Mouse (Mus musculus) retina, embryonic 14.5 days (tissue): Measurements from ENCODE around the gene Znhit1.

ENCODE experiments used
- DNase-seq: peaks from one replicate; pipeline ENCODE4 v3.0.0-alpha.2; 2015; ENCODE audit warnings: low spot score

The Znhit1 gene

GRCm38 (mm10) chr5:136987934-136988271, at the start of gene Znhit1:
Znhit1 (minus strand) TSS chr5:136988021.
- peak; percentile 16 for DNase-seq

GRCm38 (mm10) chr5:137036211-137036610, 48.4 kb upstream of the Znhit1 start:
- DNase-seq = no peak

- peak; percentile 86 for DNase-seq
These were observed 44.8 kb upstream of the Znhit1 start for GRCm38 (mm10) chr5:137032641-137033074.

DNA sequence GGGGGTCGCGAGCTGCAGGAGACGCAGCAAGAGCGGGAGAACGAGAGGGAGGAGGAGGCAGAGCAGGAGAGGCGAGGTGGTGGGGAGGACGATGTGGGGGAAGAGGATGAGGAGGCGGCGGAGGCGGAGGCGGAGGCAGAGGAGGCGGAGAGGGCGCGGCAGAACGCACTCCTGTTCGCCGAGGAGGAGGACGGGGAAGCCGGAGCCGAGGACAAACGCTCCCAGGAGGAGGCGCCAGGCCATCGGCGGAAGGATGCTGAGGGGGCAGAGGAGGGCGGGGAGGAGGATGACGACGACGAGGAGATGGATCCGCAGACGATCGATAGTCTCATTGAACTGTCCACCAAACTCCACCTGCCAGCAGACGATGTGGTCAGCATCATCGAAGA, 44.2 kb upstream of the Znhit1 start:
- peak; percentile 33 for DNase-seq

DNA sequence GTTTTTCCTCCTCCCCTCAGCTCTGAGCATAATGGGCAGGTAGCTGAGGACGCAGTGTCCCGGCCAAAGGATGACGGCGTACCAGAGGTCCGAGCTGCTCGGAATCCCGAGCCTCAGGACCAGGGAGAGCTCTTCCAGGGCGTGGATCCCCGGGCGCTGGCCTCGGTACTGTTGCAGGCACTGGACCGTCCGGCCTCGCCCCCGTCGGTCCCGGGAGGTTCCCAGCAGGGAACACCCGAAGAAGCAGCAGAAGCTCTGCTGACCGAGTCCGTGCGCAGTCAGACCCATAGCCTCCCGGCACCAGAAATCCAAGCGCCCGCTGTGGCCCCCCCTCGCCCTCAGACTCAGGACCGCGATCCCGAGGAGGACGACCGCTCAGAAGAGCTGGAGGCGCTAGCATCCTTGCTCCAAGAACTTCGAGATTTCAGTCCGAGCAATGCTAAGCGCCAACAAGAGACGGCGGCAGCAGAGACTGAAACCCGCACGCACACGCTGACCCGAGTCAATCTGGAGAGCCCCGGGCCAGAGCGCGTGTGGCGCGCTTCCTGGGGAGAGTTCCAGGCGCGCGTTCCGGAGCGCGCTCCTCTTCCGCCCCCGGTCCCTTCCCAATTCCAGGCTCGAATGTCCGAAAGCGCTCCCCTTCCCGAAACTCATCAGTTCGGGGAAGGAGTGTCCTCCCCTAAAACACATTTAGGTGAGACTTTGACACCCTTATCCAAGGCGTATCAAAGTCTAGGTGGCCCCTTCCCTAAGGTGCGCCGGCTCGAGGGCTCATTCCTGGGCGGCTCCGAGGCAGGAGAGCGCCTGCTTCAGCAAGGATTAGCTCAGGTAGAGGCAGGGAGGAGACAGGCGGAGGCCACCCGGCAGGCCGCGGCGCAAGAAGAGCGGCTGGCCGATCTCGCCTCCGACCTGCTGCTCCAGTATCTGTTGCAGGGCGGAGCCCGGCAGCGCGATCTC, 43.5 kb upstream of the Znhit1 start:
- DNase-seq = no peak

DNA sequence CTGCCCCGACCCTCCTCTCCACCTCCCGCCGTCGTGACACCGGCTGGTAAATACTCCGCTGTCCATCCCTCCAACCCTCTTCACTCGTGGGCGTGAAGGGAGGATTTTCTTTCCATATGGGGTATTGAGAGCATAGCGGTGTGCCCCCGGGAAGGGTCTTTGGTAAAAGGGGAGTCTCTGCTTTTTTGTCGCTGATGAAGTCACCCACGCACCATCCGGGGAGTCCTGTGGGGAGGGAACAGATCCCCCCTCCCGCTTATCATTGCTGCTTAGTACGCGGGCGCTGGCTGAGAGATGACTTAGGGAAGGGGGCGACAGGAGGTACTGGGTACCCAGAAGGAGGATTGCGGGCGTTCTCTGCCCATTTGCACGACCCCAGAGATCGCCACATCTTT, 42.6 kb upstream of the Znhit1 start:
- DNase-seq = no peak

DNA sequence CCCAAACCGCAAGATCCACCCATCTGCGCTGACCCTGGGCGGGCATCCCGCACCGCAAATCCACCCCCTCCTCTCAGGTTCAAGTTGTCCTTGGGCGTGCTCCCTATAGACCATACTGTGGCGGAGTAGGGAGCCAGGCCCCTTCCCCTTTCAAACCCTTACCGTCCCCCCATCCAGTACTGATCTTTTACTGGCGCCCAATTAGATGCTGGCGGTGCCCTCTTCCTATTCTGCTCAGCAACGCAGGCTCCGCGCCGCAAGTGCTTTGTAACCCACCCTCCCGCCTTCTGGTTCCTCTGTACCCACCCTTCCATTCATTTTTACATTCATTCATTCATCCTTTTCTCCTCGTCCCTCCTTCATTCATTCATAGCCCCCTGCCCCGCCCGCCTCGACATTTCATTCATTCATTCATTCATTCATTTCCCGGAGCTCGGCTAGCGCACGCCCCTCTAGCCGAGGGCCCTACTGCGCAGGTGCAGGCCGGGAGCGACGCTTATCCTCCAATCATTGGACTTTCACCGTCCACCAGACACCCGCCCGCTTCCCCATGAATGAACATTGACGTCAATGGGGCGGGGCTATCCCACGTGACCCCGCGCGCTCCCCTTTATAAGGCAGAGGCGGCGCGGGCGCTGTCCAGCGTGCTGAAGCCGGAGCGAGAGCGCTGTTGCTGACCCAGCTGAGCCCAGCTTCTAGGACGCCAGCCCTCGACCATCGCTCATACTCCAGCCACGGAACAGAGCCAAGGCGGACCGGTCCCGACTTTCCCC, 42.0 kb upstream of the Znhit1 start:
- peak; percentile 97 for DNase-seq

- no peak for DNase-seq
These were observed 41.4 kb upstream of the Znhit1 start for GRCm38 (mm10) chr5:137029273-137029585.

GRCm38 (mm10) chr5:137028561-137029272, 40.9 kb upstream of the Znhit1 start:
- DNase-seq = no peak

DNA sequence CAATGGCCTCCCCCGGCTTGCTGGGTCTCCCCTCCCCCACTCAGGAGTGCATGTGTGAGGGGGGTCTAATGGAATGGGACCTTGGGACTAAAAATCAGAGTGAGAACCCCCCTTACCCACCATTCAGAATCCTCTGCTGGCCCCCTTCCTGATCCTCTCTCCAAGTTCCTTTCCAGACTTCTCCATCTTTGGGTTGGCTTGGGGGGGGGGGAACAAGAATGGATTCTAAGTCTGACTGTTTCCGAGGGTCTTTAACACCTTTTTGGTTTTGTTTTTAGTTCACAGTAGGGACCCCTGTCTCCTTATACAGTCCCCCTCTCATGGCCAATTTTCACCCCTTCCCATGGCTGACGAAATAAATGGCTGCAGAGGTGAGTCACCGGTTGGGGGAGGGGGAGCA, 38.3 kb upstream of the Znhit1 start, which contains the start of gene Vgf:
TSS of gene Vgf (plus strand) at position 301 of the 400 bp plus-strand sequence.
- no peak for DNase-seq

DNA sequence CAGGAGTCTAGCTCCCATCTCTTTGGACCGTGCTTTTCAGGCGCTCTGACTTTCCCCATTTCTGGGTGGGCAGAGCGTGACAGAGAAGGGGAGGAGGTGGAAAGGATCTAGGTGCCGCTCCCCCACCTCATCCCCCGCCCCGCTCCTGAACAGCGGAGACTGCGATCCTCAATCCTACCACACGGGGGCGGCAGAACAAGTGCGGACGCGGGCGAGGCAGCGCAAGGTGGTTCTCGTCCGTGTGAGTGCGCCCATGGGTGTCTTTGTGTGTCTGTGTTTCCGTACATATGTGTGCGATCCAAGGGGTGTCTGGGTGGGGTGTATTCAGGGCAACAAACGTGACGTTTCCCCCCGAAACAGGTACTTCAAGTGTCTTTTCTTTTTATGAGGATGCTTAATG, 37.3 kb upstream of the Znhit1 start:
- peak; percentile 85 for DNase-seq

DNA sequence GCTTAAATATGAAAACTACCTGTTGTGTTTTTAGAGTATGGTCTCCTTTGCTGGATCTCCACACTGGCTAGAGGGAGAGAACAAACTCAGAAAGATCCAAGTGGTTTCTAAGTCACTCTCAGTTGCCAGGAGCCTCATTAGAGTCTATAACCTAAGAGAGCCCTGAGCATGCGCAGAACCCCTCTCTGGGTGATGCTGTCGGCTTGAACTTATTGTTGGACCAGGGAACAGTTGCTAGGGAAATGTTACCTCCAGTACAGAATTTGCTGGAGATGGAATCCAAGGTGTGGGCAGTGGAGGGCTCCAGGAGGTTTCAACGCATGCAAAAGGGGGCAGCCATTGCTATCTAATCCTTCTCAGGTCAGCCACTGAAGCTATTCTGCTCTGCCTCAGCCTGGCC, 36.5 kb upstream of the Znhit1 start:
- DNase-seq = no peak

- no peak for DNase-seq
These were observed 28.1 kb upstream of the Znhit1 start for GRCm38 (mm10) chr5:137015913-137016312.

GRCm38 (mm10) chr5:137012401-137012950, 24.7 kb upstream of the Znhit1 start:
- no peak for DNase-seq

DNA sequence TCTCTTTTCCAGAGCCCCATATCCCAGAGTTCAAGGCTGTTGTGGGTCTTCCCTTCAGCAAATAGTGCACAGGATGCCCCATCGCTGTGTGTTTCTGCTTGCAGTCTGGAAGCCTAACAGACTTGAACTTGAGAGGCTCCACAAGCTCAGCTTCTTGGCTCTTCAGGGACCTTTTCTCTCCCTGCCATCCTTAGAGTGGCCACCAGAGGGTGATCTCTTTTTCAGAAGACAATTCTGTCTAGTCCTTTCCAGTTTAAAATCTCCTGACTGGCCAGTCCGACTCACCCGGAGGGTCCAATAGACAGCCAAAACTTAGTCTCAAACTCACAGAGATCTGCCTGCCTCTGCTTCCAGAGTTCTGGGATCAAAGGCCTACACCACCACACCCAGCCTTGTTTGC, 22.2 kb upstream of the Znhit1 start:
- peak; percentile 80 for DNase-seq

- no peak for DNase-seq
These were observed 19.5 kb upstream of the Znhit1 start for GRCm38 (mm10) chr5:137007276-137007675.

DNA sequence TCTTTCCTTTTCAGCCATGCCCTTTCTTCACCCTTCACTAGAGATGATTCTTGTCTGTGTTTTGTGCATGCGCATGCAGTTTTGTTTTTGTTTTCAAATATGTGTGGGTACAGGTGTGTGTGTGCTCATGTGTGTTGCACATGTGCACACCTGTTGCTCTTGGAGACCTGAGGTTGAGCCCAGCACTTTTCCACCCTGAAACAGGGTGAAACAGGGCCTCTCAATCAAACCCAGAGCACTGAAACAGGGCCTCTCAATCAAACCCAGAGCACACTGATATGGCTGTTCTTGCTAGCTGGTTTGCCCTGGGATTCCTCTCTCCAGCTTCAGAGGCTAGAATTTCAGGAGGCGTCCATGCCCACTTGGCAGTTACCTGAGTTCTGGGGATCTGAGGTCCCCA, 12.8 kb upstream of the Znhit1 start:
- DNase-seq = peak; percentile 34

DNA sequence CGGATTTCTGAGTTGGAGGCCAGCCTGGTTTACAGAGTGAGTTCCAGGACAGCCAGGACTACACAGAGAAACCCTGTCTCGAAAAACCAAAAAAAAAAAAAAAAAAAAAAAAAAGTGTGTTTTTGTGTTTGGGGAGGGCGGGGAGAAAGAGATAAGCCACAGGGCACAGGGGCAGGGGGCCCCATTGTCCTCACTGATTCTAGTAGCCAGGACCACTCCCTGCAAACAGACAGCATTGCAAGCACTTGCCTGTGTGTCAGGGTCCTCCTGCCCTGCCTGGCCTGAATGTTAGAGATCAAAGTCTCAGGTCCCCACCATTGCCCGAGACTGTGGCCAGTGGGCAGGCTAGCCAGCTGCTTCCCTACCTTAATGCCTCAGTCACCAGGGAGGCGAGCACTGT, 11.6 kb upstream of the Znhit1 start:
- DNase-seq = no peak

DNA sequence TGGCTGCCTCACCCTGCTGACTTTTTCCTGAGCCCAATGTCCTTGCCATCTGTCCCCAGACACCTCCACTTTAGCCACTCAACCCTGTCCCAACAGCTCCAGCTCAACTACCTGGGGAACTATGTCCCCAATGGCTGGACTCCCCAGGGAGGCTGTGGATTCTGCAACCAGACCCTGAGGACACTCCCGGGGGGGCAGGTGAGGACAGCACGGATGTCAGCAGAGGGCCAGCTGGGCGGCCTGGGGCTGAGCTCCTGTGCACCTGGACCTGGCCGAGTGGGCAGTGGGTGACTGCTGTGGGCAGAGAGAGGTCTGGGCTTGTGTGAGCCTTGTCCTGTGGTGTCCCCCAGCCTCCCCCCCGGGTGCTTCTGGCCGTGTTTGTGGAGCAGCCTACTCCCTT, 2.0 kb upstream of the Znhit1 start:
- no peak for DNase-seq

DNA sequence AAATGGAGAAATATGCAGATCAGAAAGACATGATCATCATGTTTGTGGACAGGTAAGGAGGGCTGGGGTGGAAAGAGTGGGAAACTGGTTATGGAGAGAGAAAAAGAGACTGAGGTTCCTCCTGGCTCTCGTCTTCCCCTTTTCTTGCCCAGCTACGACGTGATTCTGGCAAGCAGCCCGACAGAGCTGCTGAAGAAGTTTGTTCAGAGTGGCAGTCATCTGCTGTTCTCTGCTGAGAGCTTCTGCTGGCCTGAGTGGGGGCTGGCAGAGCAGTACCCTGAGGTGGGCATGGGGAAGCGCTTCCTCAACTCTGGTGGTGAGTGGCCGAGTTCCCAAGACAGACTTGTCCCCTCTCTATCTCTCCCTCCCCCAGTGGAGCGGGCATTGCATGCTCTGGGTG, 599 bp upstream of the Znhit1 start:
- DNase-seq = no peak

DNA sequence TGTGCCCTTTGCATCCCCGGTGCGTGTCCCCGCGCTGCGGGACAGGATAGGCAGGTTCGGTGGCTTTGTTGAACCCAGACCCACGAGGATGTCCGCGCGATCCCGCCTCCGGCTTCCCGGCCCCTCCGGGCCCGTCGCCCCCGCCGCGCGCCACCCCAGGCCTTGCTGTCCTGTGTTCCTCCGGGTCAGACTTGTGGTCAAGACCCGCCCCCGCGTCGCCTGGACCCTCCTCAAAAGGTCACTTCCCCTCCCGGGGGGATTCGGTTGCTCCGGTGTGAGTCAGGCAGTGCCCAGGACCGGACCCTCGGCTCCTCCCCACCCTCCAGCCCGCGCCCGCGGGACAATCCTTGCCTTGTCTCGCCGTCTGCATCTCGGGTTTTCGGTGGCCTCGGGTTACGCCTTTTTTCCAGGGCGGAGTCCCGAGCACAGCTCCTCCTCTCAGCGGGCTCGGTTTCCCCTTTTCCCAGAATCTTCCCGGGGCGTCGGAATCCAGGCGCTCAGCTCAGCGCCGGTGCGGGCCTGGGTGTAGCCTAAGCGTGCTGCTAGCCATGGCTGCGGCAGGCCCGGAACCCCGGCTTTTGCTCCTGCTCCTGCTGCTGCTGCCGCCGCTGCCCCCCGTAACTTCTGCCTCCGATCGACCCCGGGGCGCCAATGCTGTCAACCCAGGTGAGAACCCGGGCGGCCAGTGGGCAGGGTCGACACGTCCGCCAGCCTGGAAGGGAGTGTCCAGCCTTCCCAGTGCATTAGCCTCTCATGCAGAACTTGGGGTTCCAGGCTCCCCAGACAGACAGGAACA, 485 bp downstream of the Znhit1 start:
- DNase-seq = peak; percentile 68
